Mouse (Mus musculus) testis, adult 2 months (tissue): Measurements from ENCODE around the gene Pgls.

ENCODE experiments used
- CTCF ChIP-seq: fragments of 200-500 bp; IDR thresholded peaks from 2 replicates; pipeline ENCODE4 v1.5.1; 2012; ENCODE audit warnings: low read depth, mild to moderate bottlenecking, inconsistent platforms, low read length, moderate library complexity; ENCODE audit not compliant: control insufficient read depth, insufficient read depth, insufficient replicate concordance
- POLR2A ChIP-seq: fragments of 200-500 bp; IDR thresholded peaks from 2 replicates; pipeline ENCODE4 v1.6.1; 2012; ENCODE audit warnings: low read depth, mild to moderate bottlenecking, inconsistent platforms, low read length, moderate library complexity; ENCODE audit not compliant: control insufficient read depth

DNA sequence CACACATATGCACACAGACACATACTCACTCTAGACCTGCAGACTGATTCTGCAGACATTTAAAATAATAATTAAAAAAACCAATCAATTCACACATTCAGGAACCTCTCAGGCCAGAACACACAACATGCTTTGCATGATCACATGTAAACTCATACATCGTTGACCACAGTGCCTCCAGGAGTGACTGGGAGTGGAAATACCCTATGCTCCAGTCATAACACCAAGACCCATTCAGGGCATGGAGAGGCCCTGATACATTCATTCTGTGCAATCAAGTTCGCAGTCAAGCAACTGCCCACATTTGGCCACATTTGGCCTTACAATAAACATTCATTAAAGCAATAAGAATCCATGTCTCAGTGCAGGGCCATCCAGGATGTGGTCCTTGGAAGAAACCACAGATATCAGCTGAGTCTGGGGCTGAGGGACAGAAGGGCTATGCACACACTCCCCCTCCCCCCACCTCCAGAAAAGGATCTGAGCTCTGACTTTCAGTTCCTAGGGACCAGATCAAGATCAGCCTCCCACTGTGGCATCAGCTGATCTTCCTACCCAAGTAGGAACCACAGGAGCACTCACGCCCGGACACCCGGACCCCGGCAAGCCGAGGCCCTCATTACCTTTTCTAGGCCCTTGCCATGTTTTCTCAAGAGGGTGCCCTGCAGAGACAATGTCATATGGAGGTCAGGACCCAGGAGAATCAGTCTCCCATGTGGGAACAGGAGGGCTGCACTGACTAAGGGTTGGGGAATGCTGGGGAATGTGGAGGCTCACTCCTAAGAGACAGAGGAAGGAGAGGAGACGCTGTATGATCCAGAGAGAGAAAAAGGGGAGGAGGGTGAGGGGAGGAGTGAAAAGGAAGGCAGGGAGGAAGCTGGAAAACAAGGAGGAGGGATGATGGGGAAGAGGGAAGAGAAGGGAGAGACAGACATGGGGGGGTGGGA, 45.4 kb downstream of the Pgls start:
- TF ChIP-seq POLR2A (no peak), CTCF (no peak)
